Mouse (Mus musculus) midbrain, embryonic 12.5 days (tissue): ENCODE measurements at regions not wholly inside any gene's neighbourhood (a gene's known extent, or its start where the extent isn't known, plus 50 kb on each side); places are given as distances from the start of the nearest gene placed in this dataset.
A peak's percentile ranks its signal among the peaks of the same experiment; 100 is the strongest.
"Not testable (repeated sequence)": the region's sequence is repeated elsewhere in the genome, so short reads cannot be mapped to it uniquely, and the experiment has no call there.

Experiments used
- ATAC-seq: fragments of 200-750 bp; cut with Nextera tagmentation; 2 replicates; pipeline ENCODE4 v1.8.0; 2017; ENCODE audit warnings: low read depth, moderate TSS enrichment, moderate library complexity; ENCODE audit not compliant: low FRiP score
- H3K27ac ChIP-seq: fragments of 300-500 bp; sonication (generic); replicated peaks from 2 replicates; pipeline ENCODE4 v1.5.1; 2016; ENCODE audit warnings: mild to moderate bottlenecking
- H3K27me3 ChIP-seq: fragments of 300-500 bp; sonication (generic); 2 replicates; pipeline ENCODE4 v1.6.1; 2016; ENCODE audit warnings: mild to moderate bottlenecking
- H3K36me3 ChIP-seq: fragments of 300-500 bp; sonication (generic); 2 replicates; pipeline ENCODE4 v1.6.1; 2016
- H3K4me1 ChIP-seq: fragments of 300-500 bp; sonication (generic); 2 replicates; pipeline ENCODE4 v1.6.1; 2016
- H3K4me2 ChIP-seq: fragments of 300-500 bp; sonication (generic); replicated peaks from 2 replicates; pipeline ENCODE4 v1.6.1; 2016; ENCODE audit warnings: mild to moderate bottlenecking, moderate library complexity
- H3K4me3 ChIP-seq: fragments of 300-500 bp; sonication (generic); 2 replicates; pipeline ENCODE4 v1.5.1; 2016; ENCODE audit warnings: mild to moderate bottlenecking
- H3K9ac ChIP-seq: fragments of 300-500 bp; sonication (generic); replicated peaks from 2 replicates; pipeline ENCODE4 v1.6.1; 2016; ENCODE audit warnings: mild to moderate bottlenecking, moderate library complexity
- H3K9me3 ChIP-seq: fragments of 300-500 bp; sonication (generic); 2 replicates; pipeline ENCODE4 v1.6.1; 2016; ENCODE audit warnings: mild to moderate bottlenecking
- WGBS: fragments of 180-500 bp; shearing (Covaris S2); methylation state at CpG from one replicate; pipeline ENCODE4 v1.1.7; 2016; 5-methylcytosine and 5-hydroxymethylcytosine counted together

DNA sequence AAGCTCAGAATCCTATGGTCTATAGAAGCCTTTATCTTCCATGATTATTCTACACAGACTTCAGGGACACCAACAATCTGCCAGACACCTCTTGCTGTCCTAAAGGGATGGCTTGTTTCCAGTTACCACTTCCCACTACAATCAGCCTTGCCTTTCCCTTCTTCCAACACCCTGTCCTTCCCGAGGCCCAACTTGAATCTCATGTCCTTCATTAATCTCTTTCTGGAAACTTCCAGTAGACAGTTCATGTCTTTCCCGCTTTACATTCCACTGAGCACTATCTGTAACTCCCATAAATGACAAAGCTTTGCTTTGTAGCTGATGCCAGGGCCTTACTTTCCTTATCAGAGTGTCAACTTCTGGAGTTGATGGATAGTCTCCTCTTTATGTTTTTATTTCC lies 138.5 kb downstream of the Rdh14 start:
- no peaks in the 10 kb centered on the region for H3K9me3 ChIP-seq
- H3K27ac ChIP-seq = no peak overlapping the region
- 82% methylated on average over 2 of the region's 2 CpGs for WGBS
- no peak overlapping the region for H3K4me2 ChIP-seq
- H3K36me3 ChIP-seq = no peaks in the 10 kb centered on the region
- no peak overlapping the region for H3K9ac ChIP-seq
- H3K27me3 ChIP-seq = no peaks in the 10 kb centered on the region
- no peak for ATAC-seq
- H3K4me3 ChIP-seq = no peak overlapping the region
- H3K4me1 ChIP-seq = no peaks in the 10 kb centered on the region

DNA sequence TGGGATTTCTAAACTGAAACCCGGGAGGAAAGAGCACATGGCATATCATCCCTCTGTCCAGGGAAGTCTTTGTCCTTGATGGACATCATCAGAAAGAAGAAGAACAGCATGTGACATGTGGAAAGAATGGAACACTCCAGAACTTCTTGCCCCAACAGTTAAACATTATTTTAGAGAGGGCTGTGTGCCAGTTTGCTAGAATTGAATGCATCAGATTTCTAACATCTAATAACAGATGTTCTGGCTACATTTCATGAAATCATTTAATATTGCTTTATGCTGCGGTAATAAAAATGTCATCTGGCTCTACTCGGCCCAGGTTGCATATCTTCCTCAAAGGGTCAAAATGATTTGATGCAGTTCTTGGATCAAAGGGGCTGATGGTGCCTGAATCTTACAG lies 140.4 kb downstream of the Rdh14 start:
- H3K36me3 ChIP-seq = no peaks in the 10 kb centered on the region
- no peaks in the 10 kb centered on the region for H3K4me1 ChIP-seq
- no peaks in the 10 kb centered on the region for H3K9me3 ChIP-seq
- 86% methylated on average over 3 of the region's 3 CpGs for WGBS
- no peak overlapping the region for H3K27ac ChIP-seq
- no peak overlapping the region for H3K9ac ChIP-seq
- no peak overlapping the region for H3K4me3 ChIP-seq
- ATAC-seq = no peak
- H3K4me2 ChIP-seq = no peak overlapping the region
- no peaks in the 10 kb centered on the region for H3K27me3 ChIP-seq

DNA sequence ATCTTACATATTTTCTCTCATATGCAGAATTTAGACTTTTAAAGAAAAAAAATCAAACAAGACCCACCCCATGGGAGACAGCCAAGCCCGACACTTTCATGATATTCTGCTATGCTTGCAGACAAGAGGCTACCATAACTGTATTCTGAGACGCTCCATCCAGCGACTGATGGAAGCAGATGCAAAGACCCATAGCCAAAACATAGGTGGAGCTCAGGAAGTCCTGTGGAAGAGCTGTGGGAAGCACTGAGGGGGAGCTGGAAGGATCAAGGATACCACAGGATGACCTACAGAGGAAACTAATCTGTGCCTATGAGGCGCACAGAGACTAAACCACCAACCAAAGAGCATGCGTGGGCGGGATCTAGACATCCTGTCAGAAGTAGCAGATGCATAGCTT lies 143.4 kb downstream of the Rdh14 start:
- Histone ChIP-seq H3K36me3 (no peaks in the 10 kb centered on the region), H3K4me3 (no peak overlapping the region), H3K27ac (no peak overlapping the region), H3K9me3 (no peaks in the 10 kb centered on the region), H3K4me2 (no peak overlapping the region), H3K4me1 (no peaks in the 10 kb centered on the region), H3K9ac (no peak overlapping the region), H3K27me3 (no peaks in the 10 kb centered on the region)
- 90% methylated on average over 6 of the region's 6 CpGs for WGBS
- ATAC-seq = no peak

DNA sequence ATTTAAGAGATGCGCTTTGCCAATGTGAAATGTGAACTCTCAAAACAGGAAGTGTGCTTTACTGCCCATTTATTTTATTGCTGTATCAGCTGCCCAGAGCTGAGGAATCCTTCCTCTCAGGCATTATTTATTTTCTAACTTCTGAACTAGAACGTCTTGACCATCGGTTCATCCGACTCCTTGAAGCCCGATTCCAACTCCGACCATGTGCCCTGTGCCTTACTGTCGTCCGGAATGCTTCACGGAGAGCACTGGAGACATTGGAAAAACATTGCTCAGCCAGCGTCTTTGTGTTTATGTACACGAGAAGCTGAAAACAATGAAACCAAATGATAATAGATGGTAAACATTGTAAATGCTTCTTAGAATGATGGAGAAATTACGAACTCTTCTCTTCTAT lies 145.7 kb downstream of the Rdh14 start:
- H3K27me3 ChIP-seq = no peaks in the 10 kb centered on the region
- H3K4me3 ChIP-seq = no peak overlapping the region
- H3K4me2 ChIP-seq = no peak overlapping the region
- no peak for ATAC-seq
- H3K36me3 ChIP-seq = no peaks in the 10 kb centered on the region
- WGBS = 80% methylated on average over 12 of the region's 12 CpGs
- H3K4me1 ChIP-seq = no peaks in the 10 kb centered on the region
- no peak overlapping the region for H3K27ac ChIP-seq
- no peak overlapping the region for H3K9ac ChIP-seq
- H3K9me3 ChIP-seq = no peaks in the 10 kb centered on the region

DNA sequence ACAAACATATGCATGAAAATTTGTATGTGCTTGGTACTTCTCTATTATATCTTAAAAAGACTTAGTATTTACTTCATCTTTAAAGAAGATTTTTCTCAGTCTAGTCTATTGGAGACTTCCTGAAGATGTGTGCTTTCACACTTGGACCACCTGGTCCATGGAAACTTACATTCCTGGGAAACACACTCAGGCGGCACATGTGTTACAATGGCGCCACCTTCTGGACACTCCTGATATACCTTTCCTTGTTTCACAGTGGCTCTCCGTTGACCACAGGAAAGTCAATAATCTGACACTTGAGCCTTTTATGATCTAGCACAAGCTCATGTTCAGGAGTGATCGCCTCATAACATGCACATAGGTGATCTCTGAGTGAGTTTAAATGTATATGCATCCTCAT lies 146.5 kb downstream of the Rdh14 start:
- Histone ChIP-seq H3K4me3 (no peak overlapping the region), H3K4me2 (no peak overlapping the region), H3K27me3 (no peaks in the 10 kb centered on the region), H3K27ac (no peak overlapping the region), H3K9ac (no peak overlapping the region), H3K4me1 (no peaks in the 10 kb centered on the region), H3K36me3 (no peaks in the 10 kb centered on the region), H3K9me3 (no peaks in the 10 kb centered on the region)
- peak; percentile 49; the same call in 1 of the 2 replicates for ATAC-seq
- 2% methylated on average over 4 of the region's 4 CpGs for WGBS

DNA sequence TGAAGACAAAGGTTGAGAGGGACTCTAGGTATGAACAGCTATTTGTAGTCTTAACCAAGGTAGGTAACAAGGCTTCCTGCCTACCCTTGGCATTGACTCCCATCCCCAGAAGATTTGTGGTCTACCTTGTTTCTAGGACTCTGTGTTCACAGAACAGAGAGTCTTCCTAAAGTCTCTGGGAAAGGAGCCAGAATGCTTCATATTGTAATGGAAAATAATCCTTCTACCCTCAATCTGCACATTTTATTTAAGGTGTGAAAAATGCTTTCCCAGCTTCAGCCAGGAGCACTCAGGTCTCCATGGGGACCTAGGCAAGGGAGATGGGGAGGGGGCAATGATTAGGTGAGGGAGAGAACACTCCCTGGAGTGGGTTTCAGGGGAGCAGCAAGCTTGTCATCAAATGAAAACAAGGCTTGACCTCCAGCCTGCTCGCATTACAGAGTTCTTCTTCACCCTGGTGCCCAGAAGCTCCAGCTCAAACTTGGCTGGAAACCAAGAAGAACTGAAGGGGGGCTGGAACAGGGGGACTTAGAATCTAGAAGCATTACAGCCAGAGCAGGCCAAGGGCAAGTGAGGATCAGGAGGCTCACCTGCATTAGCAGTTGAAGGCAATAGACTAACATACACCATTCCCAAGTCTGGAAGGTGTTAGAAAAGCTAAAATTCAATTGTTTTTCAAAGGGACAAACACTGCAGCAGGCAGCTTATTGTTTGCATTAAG lies 159.1 kb downstream of the Rdh14 start:
- no peak for ATAC-seq
- H3K27ac ChIP-seq = no peak overlapping the region
- H3K9ac ChIP-seq = no peak overlapping the region
- H3K36me3 ChIP-seq = no peaks in the 10 kb centered on the region
- H3K27me3 ChIP-seq = no peaks in the 10 kb centered on the region
- H3K9me3 ChIP-seq = no peaks in the 10 kb centered on the region
- no peak overlapping the region for H3K4me2 ChIP-seq
- WGBS = 67% methylated on average over 1 of the region's 1 CpGs
- H3K4me1 ChIP-seq = no peaks in the 10 kb centered on the region
- no peak overlapping the region for H3K4me3 ChIP-seq

DNA sequence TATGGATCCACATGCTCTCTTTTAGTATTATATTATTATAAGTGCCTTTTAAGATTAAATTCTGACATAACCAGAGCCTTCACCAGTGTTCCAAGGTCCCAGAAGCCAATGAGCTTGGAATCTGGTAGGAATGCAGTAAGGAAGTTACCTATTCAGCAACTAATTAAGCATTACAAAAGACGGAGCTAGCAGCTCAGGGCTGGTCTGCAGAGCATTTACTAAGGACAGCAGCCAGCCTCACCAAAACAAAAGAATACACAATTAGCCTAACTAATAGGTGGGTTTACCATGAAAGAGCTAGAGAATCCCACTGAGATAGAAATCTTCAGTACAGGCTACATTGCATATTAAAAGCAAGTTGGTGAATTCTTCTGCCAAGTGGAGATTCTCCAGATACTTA lies 164.1 kb downstream of the Rdh14 start:
- H3K27ac ChIP-seq, H3K4me1 ChIP-seq, H3K4me2 ChIP-seq, H3K27me3 ChIP-seq, H3K9me3 ChIP-seq, H3K9ac ChIP-seq, ATAC-seq, H3K4me3 ChIP-seq, H3K36me3 ChIP-seq: not testable (repeated sequence)
- WGBS = 91% methylated on average over 1 of the region's 1 CpGs

DNA sequence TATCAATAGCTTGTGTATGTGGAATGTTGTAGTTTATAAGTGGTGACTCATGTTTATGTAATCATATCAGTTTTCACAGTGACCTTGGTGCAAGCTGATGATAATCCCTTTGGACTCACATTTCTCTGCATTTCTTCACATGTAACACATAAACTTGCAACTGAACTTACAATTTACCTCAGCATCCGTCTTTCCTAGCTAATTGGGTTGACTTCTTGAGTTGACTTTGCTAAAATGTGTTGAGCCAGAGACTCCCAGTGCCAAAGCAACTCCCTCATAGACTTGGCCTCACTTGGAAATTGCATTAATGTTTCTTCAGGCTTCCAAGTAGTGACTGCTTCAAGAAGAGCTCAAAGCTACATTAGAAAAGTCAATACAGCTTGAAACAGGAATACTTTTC lies 172.4 kb downstream of the Rdh14 start:
- ATAC-seq = no peak
- no peak overlapping the region for H3K27ac ChIP-seq
- H3K27me3 ChIP-seq = no peaks in the 10 kb centered on the region
- no peak overlapping the region for H3K4me2 ChIP-seq
- WGBS = 64% methylated on average over 1 of the region's 1 CpGs
- no peak overlapping the region for H3K4me3 ChIP-seq
- no peaks in the 10 kb centered on the region for H3K36me3 ChIP-seq
- H3K9me3 ChIP-seq = no peaks in the 10 kb centered on the region
- H3K9ac ChIP-seq = no peak overlapping the region
- H3K4me1 ChIP-seq = no peaks in the 10 kb centered on the region

DNA sequence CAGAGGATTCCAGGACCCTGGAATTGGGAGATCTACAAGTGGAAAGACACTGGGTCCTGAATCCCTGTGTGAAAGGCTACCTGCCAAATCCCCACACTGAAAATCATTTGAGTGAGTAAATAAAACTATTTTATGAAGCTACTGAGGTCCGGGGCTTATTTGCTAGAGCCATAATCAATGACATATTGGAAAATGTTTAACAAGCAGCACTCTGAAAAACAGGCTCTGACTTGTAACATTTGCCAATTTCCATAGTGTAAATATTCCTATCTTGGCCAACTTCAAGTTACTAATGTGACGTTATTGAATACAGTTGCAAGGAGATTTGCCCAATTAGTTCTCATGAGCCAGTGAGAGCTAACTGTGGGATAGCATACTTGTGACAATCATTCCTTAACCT lies 177.3 kb downstream of the Rdh14 start:
- 89% methylated on average over 2 of the region's 2 CpGs for WGBS
- H3K27me3 ChIP-seq = no peaks in the 10 kb centered on the region
- ATAC-seq = no peak
- no peak overlapping the region for H3K9ac ChIP-seq
- H3K36me3 ChIP-seq = no peaks in the 10 kb centered on the region
- H3K4me3 ChIP-seq = no peak overlapping the region
- no peaks in the 10 kb centered on the region for H3K4me1 ChIP-seq
- H3K4me2 ChIP-seq = no peak overlapping the region
- H3K27ac ChIP-seq = no peak overlapping the region
- no peaks in the 10 kb centered on the region for H3K9me3 ChIP-seq

DNA sequence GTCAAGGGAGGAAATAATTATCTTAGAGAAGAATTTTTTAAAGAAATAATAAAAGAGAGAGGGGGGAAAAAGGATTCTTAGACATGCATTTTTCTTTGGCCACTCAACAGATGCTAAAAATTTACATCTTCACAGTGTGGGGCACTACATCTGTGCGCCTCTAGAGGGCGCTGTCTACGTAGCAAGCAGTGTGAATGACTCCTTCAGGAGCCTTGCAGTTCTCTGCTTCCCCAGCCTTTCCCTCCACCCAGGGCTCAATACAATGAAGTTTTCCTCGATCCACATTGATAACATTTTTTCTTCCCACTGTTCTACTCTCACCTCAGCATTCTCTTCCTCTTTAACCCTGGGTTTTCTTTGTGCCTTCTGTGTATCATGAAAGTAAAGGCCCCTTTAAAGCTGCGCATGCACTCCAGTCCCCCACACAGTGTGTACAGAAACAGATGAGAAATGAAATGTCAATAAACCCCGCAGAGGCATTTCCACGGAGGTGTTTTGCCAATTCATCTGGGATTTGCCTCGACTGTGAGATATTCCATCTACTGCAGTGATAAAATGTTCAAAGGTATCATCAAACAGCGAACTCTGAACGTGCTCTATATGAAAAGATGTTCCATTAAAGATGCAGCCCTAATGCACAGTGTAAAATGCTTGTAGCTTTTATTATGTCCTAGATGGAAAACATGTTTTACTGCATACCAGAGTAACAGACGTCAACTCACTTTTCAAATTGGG lies 181.2 kb downstream of the Rdh14 start:
- Histone ChIP-seq H3K4me3 (no peak overlapping the region), H3K9me3 (no peaks in the 10 kb centered on the region)

DNA sequence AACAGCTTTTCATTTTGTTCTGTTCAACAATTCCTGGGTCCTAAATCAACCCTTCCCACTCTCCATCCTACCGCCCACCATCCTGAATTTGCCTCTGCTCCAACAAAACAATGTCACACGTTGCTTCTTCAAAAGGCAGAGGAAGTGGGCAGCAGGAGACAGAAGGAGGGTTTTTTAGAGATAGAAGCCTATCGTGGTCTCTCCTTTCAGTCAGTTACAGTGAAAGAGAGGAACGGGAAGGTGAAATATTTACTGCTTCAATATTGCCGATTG lies 181.7 kb downstream of the Rdh14 start:
- ATAC-seq = no peak
- H3K4me2 ChIP-seq = no peak overlapping the region
- H3K36me3 ChIP-seq = no peaks in the 10 kb centered on the region
- no peak overlapping the region for H3K4me3 ChIP-seq
- H3K9ac ChIP-seq = no peak overlapping the region
- H3K4me1 ChIP-seq = no peaks in the 10 kb centered on the region
- H3K27ac ChIP-seq = no peak overlapping the region
- no peaks in the 10 kb centered on the region for H3K27me3 ChIP-seq
- 66% methylated on average over 5 of the region's 5 CpGs for WGBS
- H3K9me3 ChIP-seq = no peaks in the 10 kb centered on the region

More for the DNA sequence above, 181.2 kb downstream of the Rdh14 start:
- H3K36me3 ChIP-seq = no peaks in the 10 kb centered on the region
- no peak overlapping the region for H3K4me2 ChIP-seq
- WGBS = 58% methylated on average over 11 of the region's 11 CpGs
- no peak overlapping the region for H3K27ac ChIP-seq
- no peaks in the 10 kb centered on the region for H3K4me1 ChIP-seq
- no peak overlapping the region for H3K9ac ChIP-seq
- H3K27me3 ChIP-seq = no peaks in the 10 kb centered on the region
- ATAC-seq = no peak

DNA sequence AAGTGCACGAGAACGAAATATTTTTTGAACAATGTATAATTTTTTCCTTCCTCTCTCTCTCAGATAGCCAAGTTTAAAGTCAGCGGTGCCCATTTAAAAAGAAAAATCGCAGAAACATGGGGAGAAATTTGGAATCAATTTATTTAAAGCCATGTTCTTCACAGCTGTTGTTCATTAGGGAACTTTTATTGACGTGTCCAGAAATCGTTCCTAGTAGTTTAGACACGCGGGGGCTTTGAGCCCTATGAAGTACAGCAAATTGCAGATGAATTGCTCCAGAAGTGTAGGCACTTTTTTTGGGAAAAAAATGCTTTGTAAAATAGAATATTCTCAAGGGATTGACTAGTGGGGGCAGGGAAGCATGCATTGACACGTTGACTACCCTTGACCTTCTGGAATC lies 182.8 kb downstream of the Rdh14 start:
- Histone ChIP-seq H3K4me2 (no peak overlapping the region), H3K36me3 (no peaks in the 10 kb centered on the region), H3K4me1 (no peaks in the 10 kb centered on the region), H3K9me3 (no peaks in the 10 kb centered on the region), H3K27ac (no peak overlapping the region), H3K27me3 (no peaks in the 10 kb centered on the region), H3K4me3 (no peak overlapping the region), H3K9ac (no peak overlapping the region)
- 81% methylated on average over 9 of the region's 9 CpGs for WGBS
- ATAC-seq = no peak
